24 mouse cellular contexts compared by ENCODE assay signal in genomic region chr1:77820101-77820500, GRCm38 (mm10).
DNase-seq lines count a peak whose midpoint lies in the region; ATAC-seq and TF ChIP-seq lines count a peak whose summit lies in the region.
"Had no signal": no experiment of that assay in that cellular context is flagged by ENCODE, and none has a peak within 500 bp of the region (broad histone marks: within the 10 kb centered on the region; RNA-seq: fewer than 3 reads in every experiment).

No protein-coding gene starts in this region.

- no peak overlapping the region for H3K9ac ChIP-seq in ES-E14 (ENCODE audit: insufficient read depth, low read depth, low read length, poor library complexity, severe bottlenecking)
- H3K9ac ChIP-seq in heart, embryonic 12.5 days = no peak overlapping the region

- in situ Hi-C loops in ES-E14 (cut with MboI; ENCODE audit: low sequenced_read_pairs in 2 of 2, unreplicated experiment in 2 of 2) = no loop called here

- 62% methylated on average over 2 of the region's 2 CpGs for WGBS in heart, embryonic 12.5 days

- no peaks in the 10 kb centered on the region for H3K9me3 ChIP-seq in ES-E14 (ENCODE audit: control insufficient read depth, insufficient read depth, low read depth, low read length)
- no peaks in the 10 kb centered on the region for H3K9me3 ChIP-seq in heart, embryonic 12.5 days (replicated peaks)

- no peaks in the 10 kb centered on the region for H3K36me3 ChIP-seq in ES-E14 (ENCODE audit: control insufficient read depth, insufficient read depth, low read length, poor library complexity, severe bottlenecking)
- no peaks in the 10 kb centered on the region for H3K36me3 ChIP-seq in heart, embryonic 12.5 days
- H3K36me3 ChIP-seq: G1E had no signal

- no peaks in the 10 kb centered on the region for H3K27me3 ChIP-seq in heart, embryonic 12.5 days (replicated peaks)
- H3K27me3 ChIP-seq: CH12.LX, Patski had no signal

- no peak overlapping the region for H3K4me3 ChIP-seq in ES-E14 (ENCODE audit: insufficient read depth in 1 of 2, low read depth in 1 of 2, low read length in 2 of 2, poor library complexity in 1 of 2, severe bottlenecking in 1 of 2)
- H3K4me3 ChIP-seq in heart, embryonic 12.5 days = no peak overlapping the region

- H3K4me1 ChIP-seq in ES-E14 (ENCODE audit: control insufficient read depth in 2 of 2, insufficient read depth in 2 of 2, low read length in 2 of 2, poor library complexity in 1 of 2) = peaks cover 0 to 3% of the 10 kb centered on the region in 2 experiments; a peak in 1 of 4 replicates
- peaks cover 7% of the 10 kb centered on the region; the same call in 1 of the 2 replicates for H3K4me1 ChIP-seq in heart, embryonic 12.5 days (replicated peaks)

- no peak overlapping the region for H3K27ac ChIP-seq in ES-E14 (ENCODE audit: insufficient read depth, low read depth, low read length, poor library complexity, severe bottlenecking)
- H3K27ac ChIP-seq in heart, embryonic 12.5 days (ENCODE audit: poor library complexity, severe bottlenecking) = no peak overlapping the region

- no peak for ATAC-seq in heart, embryonic 12.5 days (ENCODE audit: insufficient number of reproducible peaks, low FRiP score)
- ATAC-seq: activated CD4-positive, CD25-positive, alpha-beta regulatory T cell, adult 4 months; CD4-positive, CD25-positive, alpha-beta regulatory T cell, adult 4 months; Patski had no signal

- no peak overlapping the region for H3K4me2 ChIP-seq in heart, embryonic 12.5 days

- DNase-seq in 3T3-L1 (ENCODE audit: low read depth, low spot score) (peak; percentile 56), ES-E14 (ENCODE audit: low read depth, low spot score) (no peak), NIH3T3 (ENCODE audit: low read depth) (peak; percentile 59)
- no peak for DNase-seq in layer of hippocampus, postnatal 36 days
- DNase-seq in embryo, embryonic 10 days (ENCODE audit: low spot score) = no peak
- DNase-seq: adrenal gland, adult 2 months; adrenal gland, adult 8-10 months; adrenal gland, postnatal 10 days; adrenal gland, postnatal 14 days; adrenal gland, postnatal 25 days; adrenal gland, postnatal 36 days; B cell, adult 2 months; cerebellum, adult 11 months; cerebellum, adult 11-12 months; cerebellum, adult 18-20 months; cerebellum, adult 2 months; cerebellum, adult 8-10 months; cerebellum, adult 9-10 months had no signal

TF ChIP-seq in ES-E14, 5 proteins besides CTCF, POLR2A, EP300 and RAD21:
- no peak for TF ChIP-seq HCFC1 (IDR thresholded peaks at IDR 0.05; ENCODE audit: borderline replicate concordance, insufficient read depth, low read length)
- 0 out of 2 replicates have a peak, but pooled peaks have one; percentile 15 for TF ChIP-seq MAFK (IDR thresholded peaks at IDR 0.05; ENCODE audit: insufficient read depth, low read depth, low read length)

Comparison
In these comparisons a context has a peak if more than half of its experiments do, and no peak if none do; other contexts are left out.
1. DNase-seq: peak in 3T3-L1 (single experiment) and NIH3T3 (single experiment); none in ES-E14 (single experiment), layer of hippocampus, postnatal 36 days (0 of 2) and embryo, embryonic 10 days (single experiment).